Mouse (Mus musculus): Measurements from ENCODE around the gene Akap14. TPM values are rescaled to one million over a fixed set of nuclear protein-coding genes. Genes with fewer than 3 reads are reported as not detected.
"Not testable (repeated sequence)": the region's sequence is repeated elsewhere in the genome, so short reads cannot be mapped to it uniquely, and the experiment has no call there.

The Akap14 gene
- total RNA-seq (2021), result under 1 TPM in 1 of 2 experiments, not detected in 1; 0.18 TPM
- long read RNA-seq, experiment 1, result 0 reads
- long read RNA-seq, experiment 2, result 0 reads

- DNase-seq (ENCODE audit: low spot score in 2 of 2), result no peak
Observed at GRCm38 (mm10) chrX:37168742-37169141, at the start of gene Akap14. TSS of gene Akap14 (minus strand) at chrX:37168842.

- no peak for DNase-seq (ENCODE audit: low spot score in 2 of 2)
Observed at GRCm38 (mm10) chrX:37210941-37211340, 42.3 kb upstream of the Akap14 start, which contains the start of gene Gm9. TSS of gene Gm9 (minus strand) at chrX:37211041.

GRCm38 (mm10) chrX:37198676-37199075 is 30.0 kb upstream of the Akap14 start:
- DNase-seq (ENCODE audit: low spot score in 2 of 2), result no peak

- peak; percentile 3 to 9 for DNase-seq (ENCODE audit: low spot score in 2 of 2)
Observed at GRCm38 (mm10) chrX:37191744-37192379, 23.2 kb upstream of the Akap14 start.

GRCm38 (mm10) chrX:37191105-37191743 is 22.6 kb upstream of the Akap14 start, which contains the start of the genes Ndufa1 and Rnf113a1:
TSS of gene Ndufa1 (minus strand) at chrX:37191163.
TSS of gene Rnf113a1 (plus strand) at chrX:37191245.
- peak; percentile 59 to 78 for DNase-seq (ENCODE audit: low spot score in 2 of 2)

- no peak for DNase-seq (ENCODE audit: low spot score in 2 of 2)
Observed at GRCm38 (mm10) chrX:37190755-37191104, 22.1 kb upstream of the Akap14 start.

GRCm38 (mm10) chrX:37184401-37184800 is 15.8 kb upstream of the Akap14 start:
- not testable (repeated sequence) for DNase-seq (ENCODE audit: low spot score in 2 of 2)

GRCm38 (mm10) chrX:37167085-37167484 is 1.6 kb downstream of the Akap14 start:
- DNase-seq (ENCODE audit: low spot score in 2 of 2), result peak in 1 of 2 experiments; percentile 13

- no peak for DNase-seq (ENCODE audit: low spot score in 2 of 2)
Observed at GRCm38 (mm10) chrX:37163115-37163514, 5.5 kb downstream of the Akap14 start.

- no peak for DNase-seq (ENCODE audit: low spot score in 2 of 2)
Observed at GRCm38 (mm10) chrX:37161169-37161568, 7.5 kb downstream of the Akap14 start.

GRCm38 (mm10) chrX:37157839-37158238 is 10.8 kb downstream of the Akap14 start:
- DNase-seq (ENCODE audit: low spot score in 2 of 2), result no peak

GRCm38 (mm10) chrX:37144954-37145353 is 23.7 kb downstream of the Akap14 start:
- no peak for DNase-seq (ENCODE audit: low spot score in 2 of 2)

GRCm38 (mm10) chrX:37144498-37144897 is 24.1 kb downstream of the Akap14 start:
- not testable (repeated sequence) for DNase-seq (ENCODE audit: low spot score in 2 of 2)

GRCm38 (mm10) chrX:37141732-37142131 is 26.9 kb downstream of the Akap14 start:
- no peak for DNase-seq (ENCODE audit: low spot score in 2 of 2)

GRCm38 (mm10) chrX:37126671-37127358 is 41.8 kb downstream of the Akap14 start, which contains the start of gene Nkap:
TSS of gene Nkap (plus strand) at chrX:37126795.
- peak; percentile 73 to 83 for DNase-seq (ENCODE audit: low spot score in 2 of 2)

- no peak for DNase-seq (ENCODE audit: low spot score in 2 of 2)
Observed at GRCm38 (mm10) chrX:37125511-37125910, 43.1 kb downstream of the Akap14 start.

GRCm38 (mm10) chrX:37120212-37120611 is 48.4 kb downstream of the Akap14 start:
- DNase-seq (ENCODE audit: low spot score in 2 of 2), result no peak

- DNase-seq (ENCODE audit: low spot score in 2 of 2), result no peak
Observed at GRCm38 (mm10) chrX:37119585-37119984, 49.1 kb downstream of the Akap14 start.

- DNase-seq (ENCODE audit: low spot score in 2 of 2), result no peak
Observed at GRCm38 (mm10) chrX:37117085-37117484, 51.6 kb downstream of the Akap14 start.

- DNase-seq (ENCODE audit: low spot score in 2 of 2), result no peak
Observed at GRCm38 (mm10) chrX:37110881-37111193, 57.8 kb downstream of the Akap14 start.

- peak; percentile 80 to 94 for DNase-seq (ENCODE audit: low spot score in 2 of 2)
Observed at GRCm38 (mm10) chrX:37110193-37110880, 58.3 kb downstream of the Akap14 start, which contains the start of gene Upf3b. TSS of gene Upf3b (minus strand) at chrX:37110322.

Data from layer of hippocampus, postnatal 14 days (tissue).